Mouse (Mus musculus) thymus, postnatal 36 days (tissue): ENCODE measurements around the gene AC124108.1.
A peak's percentile ranks its signal among the peaks of the same experiment; 100 is the strongest.

Experiments
- DNase-seq, 2 experiments: peaks; one replicate each; pipeline ENCODE4 v3.0.0; 2022; ENCODE audit warnings: mixed read lengths in 2 of 2

AC124108.1 gene

GRCm38 (mm10) chr1:132202771-132203170 lies 11.5 kb downstream of the AC124108.1 start:
- no peak for DNase-seq

DNA sequence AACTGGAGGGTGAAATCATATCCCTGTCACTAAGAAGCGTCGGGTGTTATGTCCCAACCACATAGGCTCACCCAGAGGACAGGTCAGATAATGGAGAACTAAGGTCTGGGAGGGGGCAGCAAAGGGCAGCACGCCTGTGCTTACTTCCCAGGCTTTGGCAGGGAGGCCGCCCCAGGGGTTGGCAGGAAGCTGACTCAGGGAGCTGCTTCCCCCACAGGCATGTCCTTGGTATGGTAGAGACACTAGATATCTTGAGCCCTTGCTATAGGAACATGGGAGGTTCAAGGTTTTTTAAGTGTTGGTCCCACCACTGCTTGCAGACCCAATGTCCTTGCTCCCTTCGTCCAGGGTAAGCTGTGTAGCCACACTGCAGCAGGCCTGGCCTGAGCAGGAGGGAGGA lies 14.7 kb downstream of the AC124108.1 start:
- no peak for DNase-seq

DNA sequence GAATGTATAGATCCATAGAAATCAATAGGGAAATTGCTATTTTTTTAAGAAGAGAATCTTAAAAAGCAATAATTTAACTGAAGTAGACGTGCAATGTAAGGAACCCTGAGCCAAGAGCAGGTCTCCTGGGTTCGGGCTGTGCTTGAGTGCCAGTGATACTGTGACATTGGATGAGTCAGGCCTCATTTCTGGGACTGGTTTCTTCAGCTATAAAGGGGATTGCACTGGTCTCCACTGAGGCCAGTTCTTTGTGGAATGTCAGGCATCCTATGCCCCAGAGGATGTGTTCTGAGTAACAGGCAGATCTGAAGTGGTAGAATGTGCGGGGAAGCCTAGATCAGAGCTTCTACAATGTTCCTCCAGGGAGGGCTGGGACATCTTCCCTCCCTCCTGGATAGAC lies 15.6 kb downstream of the AC124108.1 start:
- DNase-seq = no peak

DNA sequence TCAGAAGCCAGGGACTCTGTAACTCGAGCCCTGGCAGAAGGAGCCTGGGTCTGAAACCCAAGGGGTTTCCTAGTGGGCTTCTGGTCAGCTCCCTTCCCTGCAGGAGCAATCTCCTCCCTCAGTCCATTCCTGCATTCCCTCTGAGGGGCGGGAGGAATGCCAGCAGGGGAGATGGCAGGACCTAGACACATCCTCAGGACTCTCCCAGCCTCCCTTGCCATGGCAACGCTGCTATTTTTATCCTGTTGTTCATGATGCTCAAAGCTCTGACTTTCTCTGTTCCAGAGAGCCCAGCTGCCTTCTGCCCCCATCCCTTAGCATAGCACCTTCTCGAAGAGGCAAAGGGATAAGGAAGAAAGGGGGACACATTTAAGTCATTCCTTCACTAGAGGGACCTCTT lies 16.9 kb downstream of the AC124108.1 start:
- DNase-seq = no peak

GRCm38 (mm10) chr1:132209400-132209799 lies 18.1 kb downstream of the AC124108.1 start:
- DNase-seq = no peak

DNA sequence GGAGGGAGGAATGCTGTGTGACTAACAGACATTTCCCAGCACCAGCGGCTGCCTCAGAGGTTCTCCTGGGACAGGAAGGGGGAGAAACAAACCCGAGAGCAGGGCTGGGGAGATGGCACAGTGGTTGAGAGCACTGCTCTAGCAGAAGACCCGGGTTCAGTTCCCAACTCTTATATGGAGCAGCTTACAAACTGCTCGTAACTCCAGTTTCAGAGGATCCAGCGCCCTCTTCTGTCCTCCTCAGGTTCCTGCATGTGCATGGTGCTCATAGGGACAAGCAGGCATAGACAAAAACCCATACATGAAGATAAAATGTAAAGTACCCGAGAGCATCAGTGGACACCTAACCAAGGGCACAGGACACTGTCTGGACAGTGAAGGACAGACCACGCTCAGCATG lies 19.7 kb downstream of the AC124108.1 start:
- DNase-seq = peak in 1 of 2 experiments; percentile 19

DNA sequence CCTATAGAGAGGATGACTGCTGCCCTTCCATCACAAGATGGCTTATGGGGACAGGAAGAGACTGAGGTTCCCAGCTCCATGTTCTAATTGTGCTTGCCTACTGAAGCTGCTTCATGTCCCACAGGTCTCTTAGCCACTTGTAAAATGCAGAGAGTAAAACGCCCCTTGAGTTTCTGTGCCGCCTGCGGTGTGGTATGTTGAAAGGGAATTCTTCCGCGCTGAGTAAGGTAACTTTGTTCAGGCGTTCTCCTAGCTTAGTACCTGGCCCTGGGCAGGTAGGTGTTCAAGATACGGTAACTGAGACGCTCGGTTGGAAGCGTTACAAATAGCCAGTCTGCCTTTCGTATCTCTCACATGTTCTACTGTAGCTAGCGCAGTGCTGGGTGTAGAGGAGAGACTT lies 20.4 kb downstream of the AC124108.1 start:
- DNase-seq = no peak

- DNase-seq = peak; percentile 11 to 15
Measured at GRCm38 (mm10) chr1:132212218-132212617, 21.0 kb downstream of the AC124108.1 start.

GRCm38 (mm10) chr1:132213076-132213475 lies 21.8 kb downstream of the AC124108.1 start:
- DNase-seq = no peak

DNA sequence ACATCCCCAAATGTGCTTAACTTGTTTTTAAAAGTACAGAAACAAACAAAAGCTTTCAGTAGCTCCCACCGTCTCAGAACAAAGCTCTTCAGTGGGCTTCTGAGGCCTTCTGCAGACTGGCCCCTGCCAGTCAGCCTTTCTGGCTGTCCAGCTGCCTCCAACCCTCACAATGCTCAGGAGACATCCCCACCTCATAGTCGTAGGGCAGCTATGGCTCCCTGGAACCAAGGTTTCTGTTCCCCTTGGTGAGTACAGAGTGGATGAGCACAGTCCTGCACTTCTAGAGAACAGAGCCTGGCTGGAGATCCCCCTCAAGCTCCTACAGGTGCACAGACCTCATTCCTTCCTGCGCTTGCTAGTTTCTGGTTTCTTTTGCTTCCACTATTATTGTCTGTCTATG lies 25.0 kb downstream of the AC124108.1 start:
- DNase-seq = no peak

DNA sequence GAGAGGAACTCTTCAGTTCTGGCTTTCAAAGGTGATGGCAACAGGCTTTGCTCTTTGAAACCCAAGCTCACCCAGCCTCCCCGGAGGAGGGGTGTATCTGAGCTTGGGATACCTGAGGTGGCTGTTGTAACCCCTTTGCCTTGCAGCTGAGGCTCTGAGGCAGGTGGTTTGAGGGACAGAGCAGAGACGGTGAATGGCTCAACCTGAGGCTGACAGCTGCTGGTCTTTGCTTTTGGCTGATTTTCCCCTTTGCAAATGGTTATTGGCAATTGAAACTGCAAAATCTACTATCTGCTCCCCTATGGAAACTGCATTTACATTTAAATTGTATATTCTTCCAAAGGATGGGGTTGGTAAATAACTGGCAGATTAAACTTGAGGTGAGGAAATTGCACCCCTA lies 30.4 kb downstream of the AC124108.1 start:
- no peak for DNase-seq

- DNase-seq = no peak
Measured at GRCm38 (mm10) chr1:132222166-132222565, 30.9 kb downstream of the AC124108.1 start.

GRCm38 (mm10) chr1:132226297-132227080 lies 35.2 kb downstream of the AC124108.1 start:
- DNase-seq = no peak

GRCm38 (mm10) chr1:132229667-132230066 lies 38.4 kb downstream of the AC124108.1 start, which contains the start of gene Gm10188:
Gene Gm10188 (minus strand): TSS chr1:132229767.
- DNase-seq = no peak

DNA sequence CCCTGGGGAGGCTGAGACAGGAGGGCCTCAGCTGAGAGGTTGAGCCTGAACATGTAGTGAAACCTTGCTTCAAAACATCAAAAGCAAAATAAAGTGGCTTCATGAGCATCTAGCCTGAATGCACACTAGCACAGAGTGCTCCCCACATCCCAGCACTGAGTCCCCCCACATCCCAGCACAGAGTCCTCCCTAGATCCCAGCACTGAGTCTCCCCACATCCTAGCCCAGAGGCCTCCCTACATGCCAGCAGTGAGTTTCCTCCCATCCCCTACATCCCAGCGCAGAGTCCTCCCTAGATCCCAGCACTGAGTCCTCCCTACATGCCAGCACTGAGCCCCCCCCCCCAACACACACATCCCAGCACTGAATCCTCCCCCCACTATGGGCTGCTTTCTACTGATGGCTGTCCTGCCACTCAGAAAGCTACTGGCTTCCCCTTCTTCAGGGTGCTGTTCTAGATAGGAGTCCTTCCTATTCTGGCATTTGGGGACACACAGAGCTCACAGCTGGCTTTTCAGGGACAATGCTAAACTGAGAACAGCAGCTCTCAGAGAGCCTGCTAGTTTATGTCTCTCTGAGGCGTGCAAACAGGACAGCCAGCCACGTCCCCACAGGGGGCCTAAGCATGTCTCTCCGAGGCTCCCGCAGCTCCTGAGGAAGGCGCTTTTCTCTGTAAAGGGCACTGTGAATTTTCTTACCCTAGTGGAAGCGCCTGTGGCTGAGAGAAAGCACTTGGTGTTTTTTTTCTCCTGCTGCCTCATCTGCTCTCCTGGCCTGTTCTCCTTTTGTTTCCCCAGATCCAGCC lies 40.4 kb downstream of the AC124108.1 start:
- DNase-seq = no peak

DNA sequence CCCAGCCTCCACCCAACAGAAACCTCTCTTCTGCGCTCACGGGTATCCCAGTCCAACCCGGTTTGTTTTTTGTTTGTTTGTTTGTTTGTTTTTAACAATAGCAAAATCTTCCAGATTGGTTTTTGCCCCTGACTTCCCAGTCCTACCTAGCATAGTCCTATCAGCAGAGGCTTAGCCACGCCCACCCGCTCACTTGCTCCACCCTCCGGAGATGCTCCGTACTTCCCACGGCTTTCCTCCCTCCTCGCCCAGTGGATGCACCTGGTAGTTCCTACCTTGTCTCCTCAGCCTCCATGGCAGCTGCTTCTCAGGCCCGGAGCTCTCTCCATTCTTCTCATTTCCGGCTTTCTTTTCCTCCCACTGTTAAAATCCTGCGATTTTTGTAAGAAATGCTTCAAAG lies 42.3 kb downstream of the AC124108.1 start:
- DNase-seq = no peak

DNA sequence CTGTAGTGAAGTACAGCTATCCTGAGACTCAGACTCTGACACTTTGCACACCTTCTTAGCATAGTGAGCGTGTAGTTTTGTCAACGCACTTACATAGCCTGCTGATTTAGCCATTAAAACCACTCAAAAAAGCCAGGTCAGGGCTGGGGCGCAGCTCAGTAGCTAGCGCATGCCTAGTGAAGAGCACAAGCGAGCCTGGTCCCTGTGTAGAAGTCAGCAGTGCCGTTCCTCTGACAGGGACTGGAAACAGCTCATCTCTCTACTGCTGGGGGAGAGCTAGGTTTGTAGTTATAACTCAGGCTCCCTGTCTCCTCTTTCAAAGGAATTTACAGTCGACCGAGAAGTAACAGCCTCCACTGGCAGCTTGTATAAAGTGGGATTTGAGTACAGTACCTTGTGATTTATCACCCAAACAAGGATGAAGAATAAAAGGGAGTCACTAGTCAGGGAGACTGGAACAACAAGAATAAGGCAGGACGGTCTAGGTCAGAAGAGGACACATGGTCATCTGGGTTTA lies 43.6 kb downstream of the AC124108.1 start:
- DNase-seq = no peak

- peak; percentile 46 to 54 for DNase-seq
Measured at GRCm38 (mm10) chr1:132237585-132238159, 46.4 kb downstream of the AC124108.1 start.

- no peak for DNase-seq
Measured at GRCm38 (mm10) chr1:132245010-132245409, 53.8 kb downstream of the AC124108.1 start.

GRCm38 (mm10) chr1:132246137-132246536 lies 54.9 kb downstream of the AC124108.1 start:
- no peak for DNase-seq

DNA sequence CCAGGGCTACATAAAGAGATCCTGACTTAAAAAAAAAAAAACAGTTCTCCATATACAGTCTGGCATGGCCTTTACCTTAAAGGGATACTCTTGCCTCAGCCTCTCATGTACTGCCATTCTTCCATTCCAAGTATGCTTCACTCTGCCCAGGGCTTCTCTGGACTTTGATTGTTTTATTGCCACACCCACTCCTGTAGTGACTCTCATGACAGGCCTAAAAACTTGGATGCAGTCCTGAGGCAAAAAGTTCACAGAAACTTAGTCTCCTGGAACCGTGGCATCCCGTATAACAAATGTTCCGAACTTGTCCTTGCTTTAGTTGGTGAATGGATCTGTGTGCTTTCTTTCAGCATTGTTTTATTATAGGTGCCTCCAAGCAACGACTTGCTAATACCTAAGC lies 55.4 kb downstream of the AC124108.1 start:
- DNase-seq = no peak

GRCm38 (mm10) chr1:132254467-132254866 lies 63.2 kb downstream of the AC124108.1 start:
- no peak for DNase-seq
